Mouse (Mus musculus) liver, adult 2 months (tissue): ENCODE data around the gene Txk. TPM values are rescaled to one million over a fixed set of nuclear protein-coding genes. Genes with fewer than 3 reads are reported as not detected.

ENCODE experiments used
- DNase-seq: peaks from one replicate; pipeline ENCODE4 v3.0.0-alpha.2; 2011; ENCODE audit warnings: low read depth, low spot score; ENCODE audit errors: extremely low read depth
- H3K27ac ChIP-seq: fragments of 200-500 bp; replicated peaks from 2 replicates; pipeline ENCODE4 v1.5.1; 2012; ENCODE audit warnings: low read depth, mild to moderate bottlenecking, control low read depth, inconsistent platforms, low read length; ENCODE audit not compliant: insufficient read depth
- H3K27me3 ChIP-seq: fragments of 200-500 bp; 2 replicates; pipeline ENCODE4 v1.6.1; 2012; ENCODE audit warnings: mild to moderate bottlenecking, moderate library complexity, low read length, inconsistent platforms; ENCODE audit not compliant: control insufficient read depth, insufficient read depth
- H3K36me3 ChIP-seq: fragments of 200-500 bp; 2 replicates; pipeline ENCODE4 v1.6.1; 2012; ENCODE audit warnings: low read length, inconsistent platforms; ENCODE audit not compliant: control insufficient read depth, insufficient read depth
- H3K4me1 ChIP-seq: fragments of 200-500 bp; 2 replicates; pipeline ENCODE4 v1.6.1; 2011; ENCODE audit warnings: low read length; ENCODE audit not compliant: control insufficient read depth, insufficient read depth
- H3K4me3 ChIP-seq: fragments of 200-500 bp; 2 replicates; pipeline ENCODE4 v1.5.1; 2011; ENCODE audit warnings: low read depth, mild to moderate bottlenecking, control low read depth, low read length, moderate library complexity; ENCODE audit not compliant: insufficient read depth
- H3K79me2 ChIP-seq: fragments of 200-500 bp; 2 replicates; pipeline ENCODE4 v1.6.1; 2012; ENCODE audit warnings: inconsistent platforms, mild to moderate bottlenecking, low read length, moderate library complexity; ENCODE audit not compliant: control insufficient read depth, insufficient read depth
- H3K9ac ChIP-seq: fragments of 200-500 bp; 2 replicates; pipeline ENCODE4 v1.6.1; 2012; ENCODE audit warnings: low read depth, mild to moderate bottlenecking, control low read depth, inconsistent platforms, low read length
- CTCF ChIP-seq: fragments of 200-500 bp; IDR thresholded peaks from 2 replicates; pipeline ENCODE4 v1.5.1; 2011; ENCODE audit warnings: low read depth, low read length, control low read depth
- POLR2A ChIP-seq: fragments of 200-500 bp; IDR thresholded peaks from 2 replicates; pipeline ENCODE4 v1.6.1; 2011; ENCODE audit warnings: low read length, control low read depth; ENCODE audit not compliant: insufficient read depth; ENCODE audit errors: extremely low read depth
- WGBS: fragments of 180-500 bp; shearing (Covaris S2); methylation state at CpG from one replicate; pipeline ENCODE4 v1.1.7; 2018; 5-methylcytosine and 5-hydroxymethylcytosine counted together
- polyA plus RNA-seq: library from polyadenylated mRNA; depleted of rRNA; stranded (reverse); fragments of >200 nt; gene quantifications from 2 replicates; pipeline ENCODE4 v1.2.3, GENCODE M21; 2012; rRNA removed
- total RNA-seq: library from RNA; depleted of rRNA; stranded (reverse); fragments of >200 nt; gene quantifications from 2 replicates; pipeline ENCODE4 v1.2.3, GENCODE M21; 2014; rRNA removed

The Txk gene
- total RNA-seq (0.20 and 0.46 TPM in 2 replicates), polyA plus RNA-seq (0.15 and 0.22 TPM in 2 replicates)

GRCm38 (mm10) chr5:72752585-72752984 lies at the start of gene Txk:
TSS of gene Txk (minus strand) at chr5:72752777.
- Histone ChIP-seq H3K4me1 (no peaks in the 10 kb centered on the region), H3K27me3 (no peaks in the 10 kb centered on the region), H3K9ac (no peak within 1 kb of the TSS), H3K79me2 (no peaks in the 10 kb centered on the region), H3K36me3 (peaks cover 27% of the 10 kb centered on the region), H3K4me3 (no peak within 1 kb of the TSS), H3K27ac (no peak within 1 kb of the TSS)
- 83% methylated on average over 5 of the region's 5 CpGs for WGBS
- TF ChIP-seq POLR2A (no peak), CTCF (no peak)
- no peak for DNase-seq

DNA sequence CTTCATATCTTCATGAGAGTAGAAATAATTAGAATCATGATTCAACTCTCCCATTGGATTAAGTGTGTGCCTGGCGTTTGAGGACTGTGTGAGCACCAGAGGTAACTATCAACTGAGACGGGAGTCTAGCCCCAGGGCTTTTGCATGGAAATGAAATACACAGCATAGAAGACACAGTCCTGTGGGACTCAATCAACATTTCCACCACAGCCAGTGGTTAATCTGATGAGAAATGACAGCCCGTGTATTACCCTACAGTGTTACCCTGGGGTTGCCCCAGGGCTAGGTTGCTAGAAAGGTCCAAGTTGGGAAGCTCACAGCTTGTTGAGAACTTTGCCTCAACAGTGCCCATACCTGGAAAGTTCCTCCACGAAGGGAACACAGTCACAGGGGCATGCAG lies 46.0 kb upstream of the Txk start:
- WGBS = 74% methylated on average over 4 of the region's 4 CpGs
- Histone ChIP-seq H3K9ac (no peak overlapping the region), H3K4me3 (no peak overlapping the region), H3K27me3 (no peaks in the 10 kb centered on the region), H3K36me3 (no peaks in the 10 kb centered on the region), H3K79me2 (peaks cover 11% of the 10 kb centered on the region; the same call in 1 of the 2 replicates), H3K4me1 (peaks cover 5% of the 10 kb centered on the region), H3K27ac (no peak overlapping the region)
- DNase-seq = no peak
- no peak for TF ChIP-seq CTCF
- no peak for TF ChIP-seq POLR2A

- H3K79me2 ChIP-seq = peaks cover 10% of the 10 kb centered on the region; the same call in 1 of the 2 replicates
- no peak for TF ChIP-seq CTCF
- no peak for TF ChIP-seq POLR2A
- peak; percentile 34 for DNase-seq
- H3K4me1 ChIP-seq = peaks cover 5% of the 10 kb centered on the region
- peak overlapping the region; percentile 51 for H3K4me3 ChIP-seq
- no peaks in the 10 kb centered on the region for H3K27me3 ChIP-seq
- 59% methylated on average over 14 of the region's 14 CpGs for WGBS
- no peak overlapping the region for H3K27ac ChIP-seq
- peak overlapping the region; percentile 48; the same call in 1 of the 2 replicates for H3K9ac ChIP-seq
- H3K36me3 ChIP-seq = no peaks in the 10 kb centered on the region
Observed at GRCm38 (mm10) chr5:72796186-72796613, 43.6 kb upstream of the Txk start.

- Histone ChIP-seq H3K27ac (no peak overlapping the region), H3K9ac (no peak overlapping the region), H3K36me3 (peaks cover 4% of the 10 kb centered on the region), H3K27me3 (no peaks in the 10 kb centered on the region), H3K4me3 (no peak overlapping the region), H3K79me2 (peaks cover 7% of the 10 kb centered on the region; the same call in 1 of the 2 replicates), H3K4me1 (peaks cover 5% of the 10 kb centered on the region)
- no peak for TF ChIP-seq POLR2A
- 14% methylated on average over 3 of the region's 3 CpGs for WGBS
- DNase-seq = peak; percentile 55
Observed at GRCm38 (mm10) chr5:72793309-72793850, 40.8 kb upstream of the Txk start.

GRCm38 (mm10) chr5:72791789-72792188 lies 39.2 kb upstream of the Txk start:
- WGBS = 25% methylated on average over 6 of the region's 6 CpGs
- Histone ChIP-seq H3K27ac (no peak overlapping the region), H3K27me3 (no peaks in the 10 kb centered on the region), H3K36me3 (peaks cover 6% of the 10 kb centered on the region), H3K4me1 (peaks cover 5% of the 10 kb centered on the region), H3K9ac (no peak overlapping the region), H3K79me2 (peaks cover 7% of the 10 kb centered on the region; the same call in 1 of the 2 replicates), H3K4me3 (no peak overlapping the region)
- DNase-seq = peak; percentile 31
- TF ChIP-seq POLR2A (no peak), CTCF (no peak)

- Histone ChIP-seq H3K36me3 (peaks cover 8% of the 10 kb centered on the region), H3K4me3 (no peak overlapping the region), H3K4me1 (peaks cover 5% of the 10 kb centered on the region), H3K79me2 (peaks cover 7% of the 10 kb centered on the region; the same call in 1 of the 2 replicates), H3K9ac (no peak overlapping the region), H3K27me3 (no peaks in the 10 kb centered on the region), H3K27ac (no peak overlapping the region)
- TF ChIP-seq CTCF (no peak), POLR2A (no peak)
- WGBS = 75% methylated on average over 4 of the region's 4 CpGs
- DNase-seq = no peak
Observed at GRCm38 (mm10) chr5:72791386-72791785, 38.8 kb upstream of the Txk start.
